Mouse (Mus musculus) C2C12 (cell line): ENCODE results near the gene 4930535I16Rik. TPM values are rescaled to one million over a fixed set of nuclear protein-coding genes. Genes with fewer than 3 reads are reported as not detected.
A peak's percentile ranks its signal among the peaks of the same experiment; 100 is the strongest.

Experiments
- H3K27me3 ChIP-seq: one replicate; pipeline ENCODE4 v1.6.1; 2011; ENCODE audit not compliant: control insufficient read depth, insufficient read depth, insufficient read length
- H3K36me3 ChIP-seq: one replicate; pipeline ENCODE4 v1.6.1; 2011; ENCODE audit not compliant: control insufficient read depth, insufficient read depth
- H3K4me3 ChIP-seq: one replicate; pipeline ENCODE4 v1.5.1; 2011; ENCODE audit warnings: mild to moderate bottlenecking, control low read depth; ENCODE audit not compliant: poor library complexity, insufficient read depth, severe bottlenecking
- H3K79me2 ChIP-seq: one replicate; pipeline ENCODE4 v1.6.1; 2011; ENCODE audit not compliant: control insufficient read depth, insufficient read depth
- H3K79me3 ChIP-seq: one replicate; pipeline ENCODE4 v1.6.1; 2011; ENCODE audit warnings: low read depth, control low read depth
- H3ac ChIP-seq: one replicate; pipeline ENCODE3; 2011; ENCODE audit warnings: low read depth; ENCODE audit not compliant: control insufficient read depth, insufficient read length
- CEBPB ChIP-seq: IDR thresholded peaks from one replicate; pipeline ENCODE4 v1.6.1; 2011; ENCODE audit warnings: low read depth, mild to moderate bottlenecking, control low read depth, moderate library complexity
- CTCF ChIP-seq: IDR thresholded peaks from one replicate; pipeline ENCODE4 v1.5.1; 2011; ENCODE audit not compliant: control insufficient read depth, insufficient read depth, insufficient read length
- FOSL1 ChIP-seq: IDR thresholded peaks from one replicate; pipeline ENCODE4 v1.8.0; 2011; ENCODE audit warnings: mild to moderate bottlenecking, low read length; ENCODE audit not compliant: poor library complexity, insufficient read depth, severe bottlenecking
- MAX ChIP-seq: IDR thresholded peaks from one replicate; pipeline ENCODE4 v1.6.1; 2011; ENCODE audit warnings: mild to moderate bottlenecking, control low read depth
- MYOD1 ChIP-seq: IDR thresholded peaks from one replicate; pipeline ENCODE4 v1.6.1; 2011; ENCODE audit warnings: low read depth; ENCODE audit not compliant: control insufficient read depth, insufficient read length
- MYOG ChIP-seq: IDR thresholded peaks from one replicate; pipeline ENCODE4 v1.6.1; 2011; ENCODE audit not compliant: control insufficient read depth, insufficient read length; ENCODE audit errors: extremely low read depth
- USF1 ChIP-seq: IDR thresholded peaks from one replicate; pipeline ENCODE4 v1.6.1; 2011; ENCODE audit warnings: low read depth, mild to moderate bottlenecking, control low read depth, moderate library complexity
- long read RNA-seq, 2 experiments: library from polyadenylated mRNA; unstranded; transcript quantifications; one replicate each; pipeline ENCODE4 v2.0.0; 2019 to 2020
- polyA plus RNA-seq: library from polyadenylated mRNA; unstranded; fragments of >200 nt; fragmentation: generic; extraction: Trizol; gene quantifications from one replicate; pipeline ENCODE4 v1.2.1, GENCODE M21; 2012; ENCODE audit warnings: missing spikeins

Gene 4930535I16Rik
- 0.22 TPM for polyA plus RNA-seq
- long read RNA-seq, experiment 1 = 0 reads
- long read RNA-seq, experiment 2 = 0 reads

GRCm38 (mm10) chr4:123917548-123918140 lies at the start of gene 4930535I16Rik:
Gene 4930535I16Rik, minus strand, starts transcription at chr4:123918022.
- Histone ChIP-seq H3K79me3 (peaks cover 46% of the 10 kb centered on the region), H3K4me3 (peak within 1 kb of the TSS; percentile 82), H3K36me3 (peaks cover 54% of the 10 kb centered on the region), H3ac (peak within 1 kb of the TSS; percentile 92), H3K79me2 (peaks cover 85% of the 10 kb centered on the region), H3K27me3 (no peaks in the 10 kb centered on the region)
- TF ChIP-seq MYOD1 (no peak), CTCF (no peak), USF1 (no peak), MYOG (no peak), FOSL1 (no peak), MAX (no peak), CEBPB (no peak)

GRCm38 (mm10) chr4:123962721-123963120 lies 44.9 kb upstream of the 4930535I16Rik start:
- H3ac ChIP-seq = no peak overlapping the region
- H3K36me3 ChIP-seq = no peaks in the 10 kb centered on the region
- no peaks in the 10 kb centered on the region for H3K79me2 ChIP-seq
- peaks cover 51% of the 10 kb centered on the region for H3K27me3 ChIP-seq
- no peak overlapping the region for H3K4me3 ChIP-seq
- TF ChIP-seq MAX (no peak), MYOD1 (no peak), USF1 (no peak), CTCF (no peak), CEBPB (no peak), MYOG (no peak), FOSL1 (no peak)
- no peaks in the 10 kb centered on the region for H3K79me3 ChIP-seq

GRCm38 (mm10) chr4:123960955-123961354 lies 43.1 kb upstream of the 4930535I16Rik start:
- Histone ChIP-seq H3ac (no peak overlapping the region), H3K27me3 (peaks cover 46% of the 10 kb centered on the region), H3K36me3 (no peaks in the 10 kb centered on the region), H3K79me2 (no peaks in the 10 kb centered on the region), H3K4me3 (no peak overlapping the region), H3K79me3 (no peaks in the 10 kb centered on the region)
- TF ChIP-seq CEBPB (no peak), CTCF (no peak), MAX (no peak), FOSL1 (no peak), MYOD1 (no peak), MYOG (no peak), USF1 (no peak)

GRCm38 (mm10) chr4:123957891-123958290 lies 40.1 kb upstream of the 4930535I16Rik start:
- peaks cover 30% of the 10 kb centered on the region for H3K27me3 ChIP-seq

GRCm38 (mm10) chr4:123957492-123957808 lies 39.6 kb upstream of the 4930535I16Rik start:
- Histone ChIP-seq H3K27me3 (peaks cover 30% of the 10 kb centered on the region), H3ac (no peak overlapping the region), H3K79me3 (no peaks in the 10 kb centered on the region), H3K79me2 (no peaks in the 10 kb centered on the region), H3K36me3 (no peaks in the 10 kb centered on the region), H3K4me3 (no peak overlapping the region)
- no peak for TF ChIP-seq FOSL1
- TF ChIP-seq CTCF = no peak
- TF ChIP-seq MYOG = no peak
- TF ChIP-seq USF1 = no peak
- no peak for TF ChIP-seq CEBPB
- no peak for TF ChIP-seq MAX
- TF ChIP-seq MYOD1 = no peak

More at GRCm38 (mm10) chr4:123957891-123958290, 40.1 kb upstream of the 4930535I16Rik start:
- Histone ChIP-seq H3ac (no peak overlapping the region), H3K79me3 (no peaks in the 10 kb centered on the region), H3K79me2 (no peaks in the 10 kb centered on the region), H3K36me3 (no peaks in the 10 kb centered on the region), H3K4me3 (no peak overlapping the region)
- TF ChIP-seq CEBPB (no peak), MAX (no peak), MYOG (no peak), FOSL1 (no peak), MYOD1 (no peak), CTCF (no peak), USF1 (no peak)
